Mouse (Mus musculus): ENCODE data around the gene Creb3l2. TPM values are rescaled to one million over a fixed set of nuclear protein-coding genes. Genes with fewer than 3 reads are reported as not detected.
A peak's percentile ranks its signal among the peaks of the same experiment; 100 is the strongest.

The Creb3l2 gene
- polyA plus RNA-seq, 1 experiment from 2014 or later = 31.7 TPM

GRCm38 (mm10) chr6:37370566-37370965, 71.4 kb downstream of the Creb3l2 start:
- no peak for ATAC-seq (ENCODE audit: low FRiP score, low TSS enrichment)
- no peak overlapping the region for H3K4me2 ChIP-seq (replicated peaks; ENCODE audit: low read depth, low read length)
- no peaks in the 10 kb centered on the region for H3K27me3 ChIP-seq (ENCODE audit: insufficient read depth, low read length)
- WGBS = 84% methylated on average over 12 of the region's 12 CpGs
- H3K9ac ChIP-seq (replicated peaks; ENCODE audit: low read length) = no peak overlapping the region
- H3K4me3 ChIP-seq (ENCODE audit: low read length) = no peak overlapping the region
- H3K27ac ChIP-seq (ENCODE audit: low read length) = no peak overlapping the region
- H3K9me3 ChIP-seq (ENCODE audit: low read length) = 0 out of 2 replicates have a peak, but pooled peaks cover 3% of the 10 kb centered on the region
- H3K4me1 ChIP-seq (ENCODE audit: insufficient read depth, low read length) = peaks cover 15% of the 10 kb centered on the region
- peaks cover 19% of the 10 kb centered on the region for H3K36me3 ChIP-seq (ENCODE audit: insufficient read depth, low read length)

- H3K4me1 ChIP-seq (ENCODE audit: insufficient read depth, low read length) = peaks cover 10% of the 10 kb centered on the region
- 69% methylated on average over 6 of the region's 6 CpGs for WGBS
- no peak overlapping the region for H3K9ac ChIP-seq (replicated peaks; ENCODE audit: low read length)
- no peak overlapping the region for H3K27ac ChIP-seq (ENCODE audit: low read length)
- peaks cover 18% of the 10 kb centered on the region for H3K36me3 ChIP-seq (ENCODE audit: insufficient read depth, low read length)
- no peak for ATAC-seq (ENCODE audit: low FRiP score, low TSS enrichment)
- no peak overlapping the region for H3K4me3 ChIP-seq (ENCODE audit: low read length)
- H3K27me3 ChIP-seq (ENCODE audit: insufficient read depth, low read length) = no peaks in the 10 kb centered on the region
- no peak overlapping the region for H3K4me2 ChIP-seq (replicated peaks; ENCODE audit: low read depth, low read length)
- H3K9me3 ChIP-seq (ENCODE audit: low read length) = 0 out of 2 replicates have a peak, but pooled peaks cover 3% of the 10 kb centered on the region
Measured at GRCm38 (mm10) chr6:37369750-37370149, 72.2 kb downstream of the Creb3l2 start.

GRCm38 (mm10) chr6:37368281-37368680, 73.7 kb downstream of the Creb3l2 start:
- Histone ChIP-seq H3K9me3 (ENCODE audit: low read length) (0 out of 2 replicates have a peak, but pooled peaks cover 3% of the 10 kb centered on the region), H3K9ac (replicated peaks; ENCODE audit: low read length) (no peak overlapping the region), H3K4me3 (ENCODE audit: low read length) (no peak overlapping the region), H3K4me1 (ENCODE audit: insufficient read depth, low read length) (peaks cover 9% of the 10 kb centered on the region), H3K4me2 (replicated peaks; ENCODE audit: low read depth, low read length) (no peak overlapping the region), H3K36me3 (ENCODE audit: insufficient read depth, low read length) (peaks cover 29% of the 10 kb centered on the region), H3K27ac (ENCODE audit: low read length) (no peak overlapping the region), H3K27me3 (ENCODE audit: insufficient read depth, low read length) (no peaks in the 10 kb centered on the region)
- 81% methylated on average over 13 of the region's 13 CpGs for WGBS
- no peak for ATAC-seq (ENCODE audit: low FRiP score, low TSS enrichment)

- Histone ChIP-seq H3K4me3 (ENCODE audit: low read length) (no peak overlapping the region), H3K27ac (ENCODE audit: low read length) (no peak overlapping the region), H3K4me1 (ENCODE audit: insufficient read depth, low read length) (peaks cover 9% of the 10 kb centered on the region), H3K9ac (replicated peaks; ENCODE audit: low read length) (no peak overlapping the region), H3K36me3 (ENCODE audit: insufficient read depth, low read length) (peaks cover 34% of the 10 kb centered on the region), H3K9me3 (ENCODE audit: low read length) (0 out of 2 replicates have a peak, but pooled peaks cover 3% of the 10 kb centered on the region), H3K4me2 (replicated peaks; ENCODE audit: low read depth, low read length) (no peak overlapping the region), H3K27me3 (ENCODE audit: insufficient read depth, low read length) (no peaks in the 10 kb centered on the region)
- 81% methylated on average over 6 of the region's 6 CpGs for WGBS
- no peak for ATAC-seq (ENCODE audit: low FRiP score, low TSS enrichment)
Measured at GRCm38 (mm10) chr6:37366991-37367390, 75.0 kb downstream of the Creb3l2 start.

- Histone ChIP-seq H3K9me3 (ENCODE audit: low read length) (no peaks in the 10 kb centered on the region), H3K36me3 (ENCODE audit: insufficient read depth, low read length) (peaks cover 33% of the 10 kb centered on the region), H3K9ac (replicated peaks; ENCODE audit: low read length) (no peak overlapping the region), H3K4me1 (ENCODE audit: insufficient read depth, low read length) (peaks cover 12% of the 10 kb centered on the region), H3K4me2 (replicated peaks; ENCODE audit: low read depth, low read length) (no peak overlapping the region), H3K4me3 (ENCODE audit: low read length) (no peak overlapping the region), H3K27ac (ENCODE audit: low read length) (no peak overlapping the region), H3K27me3 (ENCODE audit: insufficient read depth, low read length) (no peaks in the 10 kb centered on the region)
- 58% methylated on average over 11 of the region's 11 CpGs for WGBS
- ATAC-seq (ENCODE audit: low FRiP score, low TSS enrichment) = no peak
Measured at GRCm38 (mm10) chr6:37365179-37365578, 76.8 kb downstream of the Creb3l2 start.

- 96% methylated on average over 8 of the region's 8 CpGs for WGBS
- Histone ChIP-seq H3K4me1 (ENCODE audit: insufficient read depth, low read length) (peaks cover 12% of the 10 kb centered on the region), H3K36me3 (ENCODE audit: insufficient read depth, low read length) (peaks cover 36% of the 10 kb centered on the region), H3K4me2 (replicated peaks; ENCODE audit: low read depth, low read length) (no peak overlapping the region), H3K27me3 (ENCODE audit: insufficient read depth, low read length) (no peaks in the 10 kb centered on the region), H3K9me3 (ENCODE audit: low read length) (no peaks in the 10 kb centered on the region), H3K4me3 (ENCODE audit: low read length) (no peak overlapping the region), H3K9ac (replicated peaks; ENCODE audit: low read length) (no peak overlapping the region), H3K27ac (ENCODE audit: low read length) (no peak overlapping the region)
- no peak for ATAC-seq (ENCODE audit: low FRiP score, low TSS enrichment)
Measured at GRCm38 (mm10) chr6:37364361-37364760, 77.6 kb downstream of the Creb3l2 start.

- 31% methylated on average over 11 of the region's 11 CpGs for WGBS
- no peak overlapping the region for H3K9ac ChIP-seq (replicated peaks; ENCODE audit: low read length)
- H3K4me2 ChIP-seq (replicated peaks; ENCODE audit: low read depth, low read length) = no peak overlapping the region
- H3K4me1 ChIP-seq (ENCODE audit: insufficient read depth, low read length) = peaks cover 12% of the 10 kb centered on the region
- peaks cover 45% of the 10 kb centered on the region for H3K36me3 ChIP-seq (ENCODE audit: insufficient read depth, low read length)
- no peak overlapping the region for H3K4me3 ChIP-seq (ENCODE audit: low read length)
- H3K27ac ChIP-seq (ENCODE audit: low read length) = no peak overlapping the region
- no peaks in the 10 kb centered on the region for H3K27me3 ChIP-seq (ENCODE audit: insufficient read depth, low read length)
- H3K9me3 ChIP-seq (ENCODE audit: low read length) = no peaks in the 10 kb centered on the region
- no peak for ATAC-seq (ENCODE audit: low FRiP score, low TSS enrichment)
Measured at GRCm38 (mm10) chr6:37360813-37361385, 81.0 kb downstream of the Creb3l2 start.

- 0 out of 2 replicates have a peak overlapping the region, but pooled peaks have one; percentile 18 for H3K9ac ChIP-seq (replicated peaks; ENCODE audit: low read length)
- peaks cover 49% of the 10 kb centered on the region for H3K36me3 ChIP-seq (ENCODE audit: insufficient read depth, low read length)
- peaks cover 17% of the 10 kb centered on the region; the same call in 1 of the 2 replicates for H3K4me1 ChIP-seq (ENCODE audit: insufficient read depth, low read length)
- H3K4me2 ChIP-seq (replicated peaks; ENCODE audit: low read depth, low read length) = peak overlapping the region; percentile 31; the same call in 1 of the 2 replicates
- H3K4me3 ChIP-seq (ENCODE audit: low read length) = no peak overlapping the region
- ATAC-seq (ENCODE audit: low FRiP score, low TSS enrichment) = peak; percentile 59
- H3K27me3 ChIP-seq (ENCODE audit: insufficient read depth, low read length) = no peaks in the 10 kb centered on the region
- no peaks in the 10 kb centered on the region for H3K9me3 ChIP-seq (ENCODE audit: low read length)
- H3K27ac ChIP-seq (ENCODE audit: low read length) = peak overlapping the region; percentile 81
- 17% methylated on average over 17 of the region's 17 CpGs for WGBS
Measured at GRCm38 (mm10) chr6:37354449-37355179, 87.3 kb downstream of the Creb3l2 start.

GRCm38 (mm10) chr6:37353616-37354015, 88.3 kb downstream of the Creb3l2 start:
- WGBS = 73% methylated on average over 9 of the region's 9 CpGs
- peaks cover 17% of the 10 kb centered on the region; the same call in 1 of the 2 replicates for H3K4me1 ChIP-seq (ENCODE audit: insufficient read depth, low read length)
- H3K4me3 ChIP-seq (ENCODE audit: low read length) = no peak overlapping the region
- H3K36me3 ChIP-seq (ENCODE audit: insufficient read depth, low read length) = peaks cover 48% of the 10 kb centered on the region
- peak overlapping the region; percentile 34; the same call in 1 of the 2 replicates for H3K27ac ChIP-seq (ENCODE audit: low read length)
- H3K27me3 ChIP-seq (ENCODE audit: insufficient read depth, low read length) = no peaks in the 10 kb centered on the region
- H3K9me3 ChIP-seq (ENCODE audit: low read length) = no peaks in the 10 kb centered on the region
- H3K4me2 ChIP-seq (replicated peaks; ENCODE audit: low read depth, low read length) = peak overlapping the region; percentile 13
- ATAC-seq (ENCODE audit: low FRiP score, low TSS enrichment) = peak; percentile 30; the same call in 1 of the 2 replicates
- H3K9ac ChIP-seq (replicated peaks; ENCODE audit: low read length) = no peak overlapping the region
